Mouse (Mus musculus): ENCODE data around the gene Alkbh5. TPM values are rescaled to one million over a fixed set of nuclear protein-coding genes. Genes with fewer than 3 reads are reported as not detected.

Alkbh5 gene
- polyA plus RNA-seq (2015; fragmentation: Nextera tagmentation; extraction: Ambion mirVana), result 28.4 and 33.0 TPM in 2 replicates

GRCm38 (mm10) chr11:60536180-60536858 lies at the start of gene Alkbh5:
TSS of gene Alkbh5 (plus strand) at chr11:60536381.
- peak within 1 kb of the TSS; percentile 100 for H3K27ac ChIP-seq (ENCODE audit: low read length)
- H3K4me2 ChIP-seq (ENCODE audit: low read depth, low read length), result peak within 1 kb of the TSS; percentile 64
- H3K9ac ChIP-seq (ENCODE audit: low read length), result peak within 1 kb of the TSS; percentile 88
- peaks cover 18% of the 10 kb centered on the region for H3K4me1 ChIP-seq (replicated peaks; ENCODE audit: control insufficient read depth, insufficient read depth, low read length)
- H3K36me3 ChIP-seq (ENCODE audit: control insufficient read depth, insufficient read depth, low read length), result no peaks in the 10 kb centered on the region
- no peaks in the 10 kb centered on the region for H3K9me3 ChIP-seq (ENCODE audit: control insufficient read depth, low read length)
- WGBS, result 14% methylated on average over 9 of the region's 9 CpGs
- H3K4me3 ChIP-seq (ENCODE audit: low read length), result peak within 1 kb of the TSS; percentile 95
- ATAC-seq (ENCODE audit: low read depth), result no peak
- H3K27me3 ChIP-seq (ENCODE audit: control insufficient read depth, insufficient read depth, low read depth, low read length), result no peaks in the 10 kb centered on the region

GRCm38 (mm10) chr11:60492726-60493125 lies 43.5 kb upstream of the Alkbh5 start:
- H3K4me2 ChIP-seq (ENCODE audit: low read depth, low read length), result no peak overlapping the region
- no peak overlapping the region for H3K27ac ChIP-seq (ENCODE audit: low read length)
- H3K27me3 ChIP-seq (ENCODE audit: control insufficient read depth, insufficient read depth, low read depth, low read length), result no peaks in the 10 kb centered on the region
- 76% methylated on average over 5 of the region's 5 CpGs for WGBS
- no peaks in the 10 kb centered on the region for H3K36me3 ChIP-seq (ENCODE audit: control insufficient read depth, insufficient read depth, low read length)
- no peak for ATAC-seq (ENCODE audit: low read depth)
- H3K4me1 ChIP-seq (replicated peaks; ENCODE audit: control insufficient read depth, insufficient read depth, low read length), result peaks cover 2% of the 10 kb centered on the region; the same call in 1 of the 2 replicates
- no peak overlapping the region for H3K9ac ChIP-seq (ENCODE audit: low read length)
- no peaks in the 10 kb centered on the region for H3K9me3 ChIP-seq (ENCODE audit: control insufficient read depth, low read length)
- no peak overlapping the region for H3K4me3 ChIP-seq (ENCODE audit: low read length)

GRCm38 (mm10) chr11:60495692-60496091 lies 40.5 kb upstream of the Alkbh5 start:
- no peak overlapping the region for H3K4me3 ChIP-seq (ENCODE audit: low read length)
- no peak for ATAC-seq (ENCODE audit: low read depth)
- no peak overlapping the region for H3K27ac ChIP-seq (ENCODE audit: low read length)
- H3K9me3 ChIP-seq (ENCODE audit: control insufficient read depth, low read length), result no peaks in the 10 kb centered on the region
- H3K9ac ChIP-seq (ENCODE audit: low read length), result no peak overlapping the region
- no peaks in the 10 kb centered on the region for H3K36me3 ChIP-seq (ENCODE audit: control insufficient read depth, insufficient read depth, low read length)
- no peak overlapping the region for H3K4me2 ChIP-seq (ENCODE audit: low read depth, low read length)
- H3K27me3 ChIP-seq (ENCODE audit: control insufficient read depth, insufficient read depth, low read depth, low read length), result no peaks in the 10 kb centered on the region
- H3K4me1 ChIP-seq (replicated peaks; ENCODE audit: control insufficient read depth, insufficient read depth, low read length), result peaks cover 2% of the 10 kb centered on the region; the same call in 1 of the 2 replicates
- 51% methylated on average over 2 of the region's 2 CpGs for WGBS

GRCm38 (mm10) chr11:60507281-60507680 lies 28.9 kb upstream of the Alkbh5 start:
- Histone ChIP-seq H3K27ac (ENCODE audit: low read length) (no peak overlapping the region), H3K4me1 (replicated peaks; ENCODE audit: control insufficient read depth, insufficient read depth, low read length) (peaks cover 6% of the 10 kb centered on the region; the same call in 1 of the 2 replicates), H3K4me2 (ENCODE audit: low read depth, low read length) (no peak overlapping the region), H3K9ac (ENCODE audit: low read length) (no peak overlapping the region), H3K36me3 (ENCODE audit: control insufficient read depth, insufficient read depth, low read length) (no peaks in the 10 kb centered on the region), H3K4me3 (ENCODE audit: low read length) (no peak overlapping the region), H3K27me3 (ENCODE audit: control insufficient read depth, insufficient read depth, low read depth, low read length) (peaks cover 13% of the 10 kb centered on the region), H3K9me3 (ENCODE audit: control insufficient read depth, low read length) (no peaks in the 10 kb centered on the region)
- 73% methylated on average over 13 of the region's 13 CpGs for WGBS
- no peak for ATAC-seq (ENCODE audit: low read depth)

- peak overlapping the region; percentile 71 for H3K4me2 ChIP-seq (ENCODE audit: low read depth, low read length)
- 3% methylated on average over 11 of the region's 11 CpGs for WGBS
- no peaks in the 10 kb centered on the region for H3K36me3 ChIP-seq (ENCODE audit: control insufficient read depth, insufficient read depth, low read length)
- H3K27me3 ChIP-seq (ENCODE audit: control insufficient read depth, insufficient read depth, low read depth, low read length), result peaks cover 13% of the 10 kb centered on the region
- H3K4me1 ChIP-seq (replicated peaks; ENCODE audit: control insufficient read depth, insufficient read depth, low read length), result peaks cover 6% of the 10 kb centered on the region; the same call in 1 of the 2 replicates
- peak overlapping the region; percentile 43 for H3K4me3 ChIP-seq (ENCODE audit: low read length)
- 0 out of 2 replicates have a peak, but pooled peaks have one; percentile 48 for ATAC-seq (ENCODE audit: low read depth)
- no peaks in the 10 kb centered on the region for H3K9me3 ChIP-seq (ENCODE audit: control insufficient read depth, low read length)
- H3K27ac ChIP-seq (ENCODE audit: low read length), result no peak overlapping the region
- peak overlapping the region; percentile 21 for H3K9ac ChIP-seq (ENCODE audit: low read length)
Observed at GRCm38 (mm10) chr11:60508950-60509349, 27.2 kb upstream of the Alkbh5 start.

GRCm38 (mm10) chr11:60509500-60509899 lies 26.7 kb upstream of the Alkbh5 start:
- no peaks in the 10 kb centered on the region for H3K36me3 ChIP-seq (ENCODE audit: control insufficient read depth, insufficient read depth, low read length)
- under 1% methylated on average over 25 of the region's 25 CpGs for WGBS
- peak; percentile 63; the same call in 1 of the 2 replicates for ATAC-seq (ENCODE audit: low read depth)
- H3K27me3 ChIP-seq (ENCODE audit: control insufficient read depth, insufficient read depth, low read depth, low read length), result peaks cover 13% of the 10 kb centered on the region
- peak overlapping the region; percentile 71 for H3K4me2 ChIP-seq (ENCODE audit: low read depth, low read length)
- H3K4me1 ChIP-seq (replicated peaks; ENCODE audit: control insufficient read depth, insufficient read depth, low read length), result peaks cover 6% of the 10 kb centered on the region; the same call in 1 of the 2 replicates
- H3K9ac ChIP-seq (ENCODE audit: low read length), result peak overlapping the region; percentile 21
- H3K9me3 ChIP-seq (ENCODE audit: control insufficient read depth, low read length), result no peaks in the 10 kb centered on the region
- no peak overlapping the region for H3K27ac ChIP-seq (ENCODE audit: low read length)
- H3K4me3 ChIP-seq (ENCODE audit: low read length), result peak overlapping the region; percentile 43

- Histone ChIP-seq H3K36me3 (ENCODE audit: control insufficient read depth, insufficient read depth, low read length) (no peaks in the 10 kb centered on the region), H3K27ac (ENCODE audit: low read length) (no peak overlapping the region), H3K9ac (ENCODE audit: low read length) (no peak overlapping the region), H3K27me3 (ENCODE audit: control insufficient read depth, insufficient read depth, low read depth, low read length) (peaks cover 13% of the 10 kb centered on the region), H3K4me3 (ENCODE audit: low read length) (no peak overlapping the region), H3K9me3 (ENCODE audit: control insufficient read depth, low read length) (no peaks in the 10 kb centered on the region), H3K4me2 (ENCODE audit: low read depth, low read length) (no peak overlapping the region), H3K4me1 (replicated peaks; ENCODE audit: control insufficient read depth, insufficient read depth, low read length) (peaks cover 8% of the 10 kb centered on the region; the same call in 1 of the 2 replicates)
- 77% methylated on average over 1 of the region's 1 CpGs for WGBS
- no peak for ATAC-seq (ENCODE audit: low read depth)
Observed at GRCm38 (mm10) chr11:60511893-60512292, 24.3 kb upstream of the Alkbh5 start.

- Histone ChIP-seq H3K4me3 (ENCODE audit: low read length) (no peak overlapping the region), H3K4me2 (ENCODE audit: low read depth, low read length) (no peak overlapping the region), H3K27ac (ENCODE audit: low read length) (no peak overlapping the region), H3K9me3 (ENCODE audit: control insufficient read depth, low read length) (no peaks in the 10 kb centered on the region), H3K27me3 (ENCODE audit: control insufficient read depth, insufficient read depth, low read depth, low read length) (peaks cover 13% of the 10 kb centered on the region), H3K9ac (ENCODE audit: low read length) (no peak overlapping the region), H3K4me1 (replicated peaks; ENCODE audit: control insufficient read depth, insufficient read depth, low read length) (peaks cover 8% of the 10 kb centered on the region; the same call in 1 of the 2 replicates), H3K36me3 (ENCODE audit: control insufficient read depth, insufficient read depth, low read length) (no peaks in the 10 kb centered on the region)
- no peak for ATAC-seq (ENCODE audit: low read depth)
- WGBS, result 75% methylated on average over 2 of the region's 2 CpGs
Observed at GRCm38 (mm10) chr11:60512520-60512919, 23.7 kb upstream of the Alkbh5 start.

- no peaks in the 10 kb centered on the region for H3K36me3 ChIP-seq (ENCODE audit: control insufficient read depth, insufficient read depth, low read length)
- no peak overlapping the region for H3K4me3 ChIP-seq (ENCODE audit: low read length)
- H3K4me1 ChIP-seq (replicated peaks; ENCODE audit: control insufficient read depth, insufficient read depth, low read length), result 0 out of 2 replicates have a peak, but pooled peaks cover 2% of the 10 kb centered on the region
- WGBS, result 40% methylated on average over 2 of the region's 2 CpGs
- peak; percentile 86; the same call in 1 of the 2 replicates for ATAC-seq (ENCODE audit: low read depth)
- H3K27ac ChIP-seq (ENCODE audit: low read length), result peak overlapping the region; percentile 36; the same call in 1 of the 2 replicates
- no peaks in the 10 kb centered on the region for H3K9me3 ChIP-seq (ENCODE audit: control insufficient read depth, low read length)
- H3K9ac ChIP-seq (ENCODE audit: low read length), result no peak overlapping the region
- peaks cover 8% of the 10 kb centered on the region for H3K27me3 ChIP-seq (ENCODE audit: control insufficient read depth, insufficient read depth, low read depth, low read length)
- no peak overlapping the region for H3K4me2 ChIP-seq (ENCODE audit: low read depth, low read length)
Observed at GRCm38 (mm10) chr11:60514941-60515340, 21.2 kb upstream of the Alkbh5 start.
